Mouse (Mus musculus): ENCODE measurements around the gene Fstl3. TPM values are rescaled to one million over a fixed set of nuclear protein-coding genes. Genes with fewer than 3 reads are reported as not detected.
"Not testable (repeated sequence)": the region's sequence is repeated elsewhere in the genome, so short reads cannot be mapped to it uniquely, and the experiment has no call there.

Fstl3 gene
- total RNA-seq, 2 experiments from 2014 or later, result 1.7 to 2.2 TPM

GRCm38 (mm10) chr10:79756660-79757059 lies 20.4 kb upstream of the Fstl3 start:
- no peak for DNase-seq (ENCODE audit: low spot score in 2 of 2)
- intact Hi-C loops (cut with DNase I), result no loop called here

DNA sequence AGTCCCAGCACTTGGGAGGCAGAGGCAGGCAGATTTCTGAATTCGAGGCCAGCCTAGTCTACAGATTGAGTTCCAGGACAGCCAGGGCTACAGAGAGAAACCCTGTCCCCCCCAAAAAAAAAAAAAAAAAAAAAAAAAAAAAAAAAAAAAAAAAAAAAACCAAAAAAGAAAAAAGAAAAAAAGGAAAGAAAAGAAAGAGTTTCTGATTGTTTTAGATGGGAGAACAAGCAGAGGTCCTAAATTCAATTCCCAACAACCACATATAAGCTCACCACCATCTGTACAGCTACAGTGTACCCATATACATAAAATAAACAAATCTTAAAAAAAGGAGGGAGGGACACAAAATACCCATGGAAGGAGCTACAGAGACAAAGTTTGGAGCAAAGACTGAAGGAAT lies 17.4 kb upstream of the Fstl3 start:
- DNase-seq (ENCODE audit: low spot score in 2 of 2); intact Hi-C loops (cut with DNase I): not testable (repeated sequence)

DNA sequence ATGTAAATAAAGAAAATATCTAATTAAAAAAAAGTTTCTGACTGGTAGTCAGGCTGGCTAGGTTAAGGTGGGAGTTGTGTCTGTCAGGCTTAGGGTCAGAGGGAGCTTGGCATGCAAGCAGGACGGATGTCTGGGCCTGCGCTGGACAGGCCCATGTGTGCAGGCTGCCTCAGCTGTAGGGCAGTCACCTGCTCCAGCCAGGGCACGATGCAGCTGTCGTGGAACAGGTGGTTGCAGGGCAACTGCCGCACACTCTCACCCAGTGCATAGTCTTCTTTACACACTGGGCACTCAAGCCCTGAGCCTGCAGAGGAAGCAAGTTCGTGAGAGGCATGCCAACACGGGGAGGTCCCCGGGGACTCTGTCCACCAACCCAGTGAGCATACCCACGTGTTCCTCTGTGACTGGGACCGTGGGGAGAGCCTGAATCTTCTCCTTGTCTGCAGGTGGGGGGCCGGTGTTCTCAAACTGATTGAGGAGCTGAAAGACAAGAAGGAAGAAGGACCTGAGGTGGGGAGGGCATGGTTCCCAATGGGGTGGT lies 16.4 kb upstream of the Fstl3 start:
- intact Hi-C loops (cut with DNase I), result no loop called here
- DNase-seq (ENCODE audit: low spot score in 2 of 2), result no peak

- no peak for DNase-seq (ENCODE audit: low spot score in 2 of 2)
- intact Hi-C loops (cut with DNase I), result no loop called here
These were observed 14.2 kb upstream of the Fstl3 start for GRCm38 (mm10) chr10:79762875-79763274.

- intact Hi-C loops (cut with DNase I), result no loop called here
- DNase-seq (ENCODE audit: low spot score in 2 of 2), result no peak
These were observed 12.8 kb upstream of the Fstl3 start for GRCm38 (mm10) chr10:79764234-79764633.

GRCm38 (mm10) chr10:79765228-79765745 lies 11.8 kb upstream of the Fstl3 start:
- DNase-seq (ENCODE audit: low spot score in 2 of 2), result no peak
- intact Hi-C loops (cut with DNase I), result no loop called here

- DNase-seq (ENCODE audit: low spot score in 2 of 2), result no peak
- intact Hi-C loops (cut with DNase I), result no loop called here
These were observed 11.0 kb upstream of the Fstl3 start for GRCm38 (mm10) chr10:79766001-79766507.

DNA sequence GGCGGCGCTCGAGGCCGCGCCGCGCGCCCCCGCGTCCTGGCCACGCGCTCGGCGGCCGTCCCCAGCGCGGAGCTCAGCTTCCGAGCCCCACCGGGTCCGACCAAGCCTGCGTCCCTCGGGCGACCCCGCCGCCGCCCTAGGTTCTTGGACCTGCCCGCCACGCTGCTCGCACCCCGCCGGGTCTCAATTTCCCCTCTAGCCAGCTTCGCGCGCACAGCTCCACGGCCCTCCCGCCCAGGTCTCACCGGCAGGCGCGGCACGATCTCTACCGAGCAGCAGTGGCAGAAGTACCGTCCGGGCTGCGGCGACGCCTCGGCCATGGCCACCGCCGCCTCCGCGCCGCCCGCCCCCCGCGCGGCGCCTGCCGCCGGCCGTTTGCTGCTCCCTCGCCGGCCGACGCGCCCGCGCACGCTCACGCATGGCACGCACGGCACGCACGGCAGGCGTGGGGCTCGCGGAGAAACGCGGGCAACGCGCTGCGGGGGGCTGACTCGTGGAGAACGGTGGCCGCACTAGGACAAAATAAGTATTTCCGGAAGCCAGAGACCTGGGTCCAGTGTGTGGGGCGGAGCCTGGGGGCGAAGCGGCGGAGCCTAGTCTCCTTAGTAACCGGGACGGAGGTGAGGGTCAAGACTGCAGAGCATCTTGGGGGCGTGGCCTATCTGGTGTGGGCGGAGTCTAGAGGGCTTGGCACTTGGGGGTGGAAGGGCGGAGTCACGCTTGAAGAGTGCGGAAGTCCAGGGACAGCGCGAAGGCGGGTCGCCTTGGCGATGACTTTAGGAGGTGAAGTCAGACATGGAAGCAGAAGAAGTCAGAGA lies 10.4 kb upstream of the Fstl3 start, which contains the start of gene Rnf126:
Gene Rnf126, minus strand, starts transcription at position 445 of the 818 bp plus-strand sequence.
- peak; percentile 99 for DNase-seq (ENCODE audit: low spot score in 2 of 2)
- intact Hi-C loops (cut with DNase I), result no loop called here

- DNase-seq (ENCODE audit: low spot score in 2 of 2), result peak; percentile 96 to 98
- intact Hi-C loops (cut with DNase I), result no loop called here
These were observed 9.5 kb upstream of the Fstl3 start for GRCm38 (mm10) chr10:79767372-79768244.

DNA sequence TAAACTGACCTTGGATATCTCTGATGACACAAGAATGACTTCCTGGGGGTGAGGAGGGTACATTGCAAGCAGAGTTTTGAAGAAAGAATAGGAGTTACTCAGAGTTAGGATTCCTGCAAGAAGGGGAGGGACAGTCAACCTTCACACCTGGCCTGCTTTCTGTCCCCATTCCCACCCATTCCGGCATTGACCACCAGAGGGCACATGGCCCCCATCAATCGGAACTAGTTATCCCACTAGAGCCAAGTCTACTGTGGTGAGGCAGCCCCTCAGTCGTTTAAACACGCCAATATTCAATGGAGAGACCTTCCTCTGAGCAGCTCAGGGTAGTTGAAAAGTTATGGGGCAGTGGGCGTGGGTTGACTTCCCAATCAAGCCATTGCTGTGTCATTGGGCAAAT lies 8.7 kb upstream of the Fstl3 start:
- intact Hi-C loops (cut with DNase I), result no loop called here

GRCm38 (mm10) chr10:79769329-79769728 lies 7.7 kb upstream of the Fstl3 start:
- intact Hi-C loops (cut with DNase I), result no loop called here

More for the DNA sequence above, 8.7 kb upstream of the Fstl3 start:
- peak; percentile 74 to 79 for DNase-seq (ENCODE audit: low spot score in 2 of 2)

GRCm38 (mm10) chr10:79772320-79772719 lies 4.8 kb upstream of the Fstl3 start:
- intact Hi-C loops (cut with DNase I), result no loop called here
- DNase-seq (ENCODE audit: low spot score in 2 of 2), result no peak

More at GRCm38 (mm10) chr10:79769329-79769728, 7.7 kb upstream of the Fstl3 start:
- no peak for DNase-seq (ENCODE audit: low spot score in 2 of 2)

- intact Hi-C loops (cut with DNase I), result no loop called here
- no peak for DNase-seq (ENCODE audit: low spot score in 2 of 2)
These were observed 3.9 kb upstream of the Fstl3 start for GRCm38 (mm10) chr10:79773208-79773607.

DNA sequence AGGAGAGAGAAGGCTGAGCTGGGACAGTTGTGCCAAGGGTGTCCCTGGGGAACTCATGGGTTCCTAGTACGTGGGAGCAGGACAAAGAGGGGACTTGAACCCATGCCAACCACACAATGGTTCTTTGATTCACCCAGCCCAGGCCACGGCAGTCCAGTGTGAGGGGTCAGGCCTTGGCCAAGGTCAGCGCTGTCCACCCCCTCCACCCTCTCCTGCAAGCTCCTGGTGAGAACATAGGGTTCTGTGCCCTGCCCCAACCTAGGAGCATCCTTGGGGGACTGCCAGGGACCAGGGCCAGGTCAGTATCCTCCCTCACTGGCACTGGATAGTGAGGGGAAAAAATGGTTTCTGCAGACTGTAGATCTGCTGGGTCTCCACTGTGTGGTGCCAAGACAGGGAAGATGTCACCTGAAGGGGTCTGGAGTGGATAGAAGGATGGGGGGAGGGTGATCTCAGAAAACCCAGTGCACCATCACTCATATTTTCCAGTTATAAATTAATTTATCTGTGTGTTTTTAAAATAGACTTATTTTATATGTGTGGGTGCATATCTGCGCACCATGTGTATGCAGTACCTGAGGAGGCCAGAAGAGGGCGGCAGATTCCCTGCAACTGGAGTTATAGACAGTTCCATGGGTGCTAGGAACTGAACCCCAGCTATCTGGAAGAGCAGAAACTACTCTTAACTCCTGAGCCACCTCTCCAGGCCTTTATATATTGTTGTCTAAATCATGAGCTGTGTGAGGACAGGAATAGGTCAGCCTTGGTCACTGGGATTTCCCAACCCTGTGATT lies 2.4 kb upstream of the Fstl3 start:
- intact Hi-C loops (cut with DNase I), result loop anchor here (5.0 kb wide), 1 partner anchor 38 kb away; no protein-coding TSS in a partner anchor
- no peak for DNase-seq (ENCODE audit: low spot score in 2 of 2)

- no peak for DNase-seq (ENCODE audit: low spot score in 2 of 2)
- intact Hi-C loops (cut with DNase I), result loop anchor here (5.0 kb wide), 1 partner anchor 34 kb away; no protein-coding TSS in a partner anchor
These were observed 934 bp downstream of the Fstl3 start for GRCm38 (mm10) chr10:79778006-79778405.

GRCm38 (mm10) chr10:79779193-79779592 lies 2.1 kb downstream of the Fstl3 start:
- intact Hi-C loops (cut with DNase I), result loop anchor here (5.0 kb wide), 1 partner anchor 33 kb away; no protein-coding TSS in a partner anchor

DNA sequence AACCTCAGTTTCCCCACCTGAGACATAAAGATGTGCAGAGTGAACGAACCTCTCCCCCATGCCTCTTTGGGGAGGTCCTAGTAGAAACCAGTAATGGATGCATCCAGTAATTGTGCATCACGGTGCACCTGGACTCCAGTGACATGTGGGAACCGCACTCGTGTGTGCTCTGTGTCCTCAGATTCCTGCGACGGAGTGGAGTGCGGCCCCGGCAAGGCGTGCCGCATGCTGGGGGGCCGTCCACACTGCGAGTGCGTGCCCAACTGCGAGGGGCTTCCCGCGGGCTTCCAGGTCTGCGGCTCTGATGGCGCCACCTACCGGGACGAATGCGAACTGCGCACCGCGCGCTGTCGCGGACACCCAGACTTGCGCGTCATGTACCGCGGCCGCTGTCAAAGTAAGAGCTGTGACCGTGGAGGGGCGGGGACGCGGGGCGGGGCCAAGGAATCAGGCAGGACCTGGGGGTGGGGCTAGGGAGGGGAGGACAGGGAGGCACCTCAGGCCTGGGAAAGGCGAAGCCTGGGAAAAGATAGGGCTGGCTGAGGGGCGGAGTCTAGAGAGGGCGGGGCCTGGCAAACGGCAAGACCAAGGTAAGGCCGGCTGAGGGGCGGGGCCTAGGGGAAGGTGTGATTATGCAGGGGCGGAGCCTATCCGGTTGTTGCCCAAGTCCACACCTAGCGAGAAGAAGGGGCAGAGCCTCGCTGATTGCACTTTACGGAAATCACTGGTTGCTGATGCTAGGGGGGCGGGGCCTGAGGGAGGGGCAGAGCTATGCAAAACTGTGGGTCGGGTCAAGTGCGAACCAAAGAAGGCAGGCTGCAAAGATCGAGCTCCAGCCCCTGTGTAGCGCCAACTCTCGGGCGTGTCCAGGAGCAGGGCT lies 3.0 kb downstream of the Fstl3 start:
- intact Hi-C loops (cut with DNase I), result loop anchor here (5.0 kb wide), 1 partner anchor 32 kb away; no protein-coding TSS in a partner anchor

More at GRCm38 (mm10) chr10:79779193-79779592, 2.1 kb downstream of the Fstl3 start:
- DNase-seq (ENCODE audit: low spot score in 2 of 2), result no peak

DNA sequence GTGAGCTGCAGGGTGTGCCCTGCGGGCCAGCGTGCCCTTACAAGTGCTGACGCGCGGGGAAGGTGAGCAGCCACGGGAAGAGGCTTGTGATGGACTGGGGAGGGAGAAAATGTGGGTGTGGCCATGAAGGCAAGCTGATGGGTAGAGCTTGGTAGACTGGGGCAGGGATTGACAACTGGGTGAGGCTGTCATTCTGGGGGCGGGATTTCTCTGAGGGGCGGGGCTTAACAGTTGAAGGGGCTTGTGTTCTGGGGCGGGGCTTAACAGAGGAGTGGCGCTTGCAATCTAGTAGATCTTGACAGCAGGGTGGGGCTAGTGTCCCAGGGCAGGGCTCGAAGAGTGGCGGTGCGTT lies 3.6 kb downstream of the Fstl3 start:
- intact Hi-C loops (cut with DNase I), result no loop called here
- DNase-seq (ENCODE audit: low spot score in 2 of 2), result peak; percentile 64 to 85

More for the DNA sequence above, 3.0 kb downstream of the Fstl3 start:
- peak; percentile 97 to 98 for DNase-seq (ENCODE audit: low spot score in 2 of 2)
